Mouse (Mus musculus): Measurements from ENCODE around the gene Zbtb1.

DNA sequence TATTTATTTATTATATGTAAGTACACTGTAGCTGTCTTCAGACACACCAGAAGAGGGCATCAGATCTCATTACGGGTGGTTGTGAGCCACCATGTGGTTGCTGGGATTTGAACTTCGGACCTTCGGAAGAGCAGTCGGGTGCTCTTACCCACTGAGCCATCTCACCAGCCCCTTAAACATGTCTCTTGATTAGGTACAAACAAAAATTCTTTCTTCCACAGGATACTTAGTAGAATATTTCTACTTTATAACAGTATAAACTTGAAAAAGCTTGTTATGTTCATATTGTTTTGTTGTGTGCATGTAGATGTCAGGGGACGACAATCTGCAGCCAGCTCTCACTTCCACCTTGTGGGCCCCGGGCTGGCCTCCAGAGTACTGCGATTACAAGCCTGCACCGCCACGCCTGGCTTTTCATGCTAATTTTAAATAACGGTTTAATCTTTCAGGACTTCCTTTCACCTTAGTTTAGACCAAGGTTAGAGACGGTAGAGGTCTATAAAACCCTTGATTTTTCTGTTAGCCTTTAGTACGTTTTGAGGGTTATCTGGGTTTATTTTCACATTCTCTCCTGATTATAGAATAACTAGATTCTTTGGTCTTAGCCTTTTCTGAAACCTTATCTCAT, 45.4 kb downstream of the Zbtb1 start:
- TF ChIP-seq GATA1 (IDR thresholded peaks at IDR 0.05; ENCODE audit: borderline replicate concordance, low read length) = no peak
- no peak for TF ChIP-seq FLI1 (IDR thresholded peaks at IDR 0.05; ENCODE audit: low read length)

Measured in megakaryocyte, embryonic 14.5 days (primary cell).